Mouse (Mus musculus) myocyte (in vitro differentiated cells): Measurements from ENCODE around the gene Dcun1d1. TPM values are rescaled to one million over a fixed set of nuclear protein-coding genes. Genes with fewer than 3 reads are reported as not detected.

Experiments
- H3K27me3 ChIP-seq: one replicate; pipeline ENCODE4 v1.6.1; 2011; ENCODE audit not compliant: control insufficient read depth, insufficient read depth, insufficient read length
- H3K36me3 ChIP-seq: one replicate; pipeline ENCODE4 v1.6.1; 2011; ENCODE audit not compliant: control insufficient read depth, insufficient read depth
- H3K4me2 ChIP-seq: one replicate; pipeline ENCODE4 v1.6.1; 2011; ENCODE audit warnings: low read depth, control low read depth
- H3K4me3 ChIP-seq: one replicate; pipeline ENCODE4 v1.5.1; 2011; ENCODE audit warnings: mild to moderate bottlenecking, control low read depth, moderate library complexity
- H3K79me2 ChIP-seq: one replicate; pipeline ENCODE4 v1.6.1; 2011; ENCODE audit not compliant: control insufficient read depth, insufficient read depth
- H3ac ChIP-seq: one replicate; pipeline ENCODE4 v1.6.1; 2011; ENCODE audit not compliant: control insufficient read depth, insufficient read length
- CEBPB ChIP-seq: IDR thresholded peaks from 2 replicates; pipeline ENCODE4 v1.6.1; 2011; ENCODE audit warnings: mild to moderate bottlenecking, moderate library complexity; ENCODE audit not compliant: poor library complexity, insufficient read depth, severe bottlenecking
- E2F4 ChIP-seq: IDR thresholded peaks from one replicate; pipeline ENCODE4 v1.6.1; 2011; ENCODE audit warnings: mild to moderate bottlenecking, control low read depth, moderate library complexity; ENCODE audit not compliant: insufficient read depth
- MAX ChIP-seq: IDR thresholded peaks from one replicate; pipeline ENCODE4 v1.6.1; 2011; ENCODE audit warnings: low read depth, mild to moderate bottlenecking, control low read depth
- MYOD1 ChIP-seq, 3 experiments: IDR thresholded peaks; one replicate each; pipeline ENCODE4 v1.6.1; 2011; ENCODE audit warnings: control low read depth in 2 of 3, low read depth in 2 of 3, mild to moderate bottlenecking in 2 of 3, moderate library complexity in 1 of 3; ENCODE audit not compliant: insufficient read length in 2 of 3, control insufficient read depth in 1 of 3
- MYOG ChIP-seq, 3 experiments: IDR thresholded peaks; one replicate each; pipeline ENCODE4 v1.6.1; 2011; ENCODE audit warnings: control low read depth in 2 of 3, low read depth in 2 of 3, mild to moderate bottlenecking in 2 of 3; ENCODE audit not compliant: insufficient read length in 2 of 3, control insufficient read depth in 1 of 3, insufficient read depth in 1 of 3
- POLR2A ChIP-seq: IDR thresholded peaks from one replicate; pipeline ENCODE4 v1.6.1; 2011; ENCODE audit warnings: low read depth, mild to moderate bottlenecking, control low read depth, moderate library complexity; ENCODE audit not compliant: insufficient read length
- POLR2AphosphoS2 ChIP-seq: IDR thresholded peaks from one replicate; pipeline ENCODE4 v1.6.1; 2011; ENCODE audit warnings: low read depth, control low read depth; ENCODE audit not compliant: insufficient read length
- REST ChIP-seq: IDR thresholded peaks from one replicate; pipeline ENCODE4 v1.6.1; 2011; ENCODE audit warnings: mild to moderate bottlenecking, control low read depth, moderate library complexity; ENCODE audit not compliant: insufficient read depth, insufficient read length
- SRF ChIP-seq: IDR thresholded peaks from one replicate; pipeline ENCODE4 v1.6.1; 2011; ENCODE audit warnings: low read depth; ENCODE audit not compliant: control insufficient read depth, insufficient read length
- TCF12 ChIP-seq: IDR thresholded peaks from one replicate; pipeline ENCODE4 v1.6.1; 2011; ENCODE audit warnings: mild to moderate bottlenecking, control low read depth; ENCODE audit not compliant: poor library complexity, insufficient read depth, severe bottlenecking
- TCF3 ChIP-seq: IDR thresholded peaks from one replicate; pipeline ENCODE4 v1.6.1; 2011; ENCODE audit warnings: low read depth, control low read depth; ENCODE audit not compliant: insufficient read length
- USF1 ChIP-seq: IDR thresholded peaks from one replicate; pipeline ENCODE4 v1.6.1; 2011; ENCODE audit warnings: low read depth, mild to moderate bottlenecking, control low read depth, moderate library complexity
- polyA plus RNA-seq: library from polyadenylated mRNA; unstranded; fragments of >200 nt; fragmentation: generic; extraction: Trizol; gene quantifications from one replicate; pipeline ENCODE4 v1.2.1, GENCODE M21; 2012; ENCODE audit warnings: missing spikeins

The Dcun1d1 gene
- polyA plus RNA-seq, 1 experiment = 15.1 TPM

GRCm38 (mm10) chr3:35963401-35963800, 26.2 kb upstream of the Dcun1d1 start:
- Histone ChIP-seq H3K36me3 (no peaks in the 10 kb centered on the region), H3K27me3 (no peaks in the 10 kb centered on the region), H3ac (no peak overlapping the region), H3K79me2 (no peaks in the 10 kb centered on the region), H3K4me2 (no peak overlapping the region), H3K4me3 (no peak overlapping the region)
- TF ChIP-seq MYOD1 (IDR thresholded peaks at IDR 0.05; ENCODE audit: control insufficient read depth in 1 of 3, insufficient read length in 2 of 3, low read depth in 2 of 3) = no peak
- no peak for TF ChIP-seq POLR2AphosphoS2
- TF ChIP-seq TCF12 = no peak
- TF ChIP-seq TCF3 = no peak
- TF ChIP-seq POLR2A = no peak
- TF ChIP-seq E2F4 = no peak
- TF ChIP-seq SRF = no peak
- TF ChIP-seq CEBPB = no peak
- no peak for TF ChIP-seq MAX
- TF ChIP-seq MYOG (IDR thresholded peaks at IDR 0.05; ENCODE audit: control insufficient read depth in 1 of 3, insufficient read depth in 1 of 3, insufficient read length in 2 of 3, low read depth in 2 of 3) = no peak
- TF ChIP-seq REST = no peak
- TF ChIP-seq USF1 = no peak

GRCm38 (mm10) chr3:35962967-35963366, 25.7 kb upstream of the Dcun1d1 start:
- no peak overlapping the region for H3ac ChIP-seq
- H3K4me2 ChIP-seq = no peak overlapping the region
- no peaks in the 10 kb centered on the region for H3K36me3 ChIP-seq
- no peaks in the 10 kb centered on the region for H3K79me2 ChIP-seq
- TF ChIP-seq TCF3 = no peak
- TF ChIP-seq POLR2AphosphoS2 = no peak
- no peak for TF ChIP-seq SRF
- H3K4me3 ChIP-seq = no peak overlapping the region
- H3K27me3 ChIP-seq = no peaks in the 10 kb centered on the region

GRCm38 (mm10) chr3:35957230-35957629, 20.0 kb upstream of the Dcun1d1 start:
- H3K27me3 ChIP-seq = no peaks in the 10 kb centered on the region
- no peaks in the 10 kb centered on the region for H3K79me2 ChIP-seq
- no peak overlapping the region for H3K4me2 ChIP-seq
- no peaks in the 10 kb centered on the region for H3K36me3 ChIP-seq
- H3K4me3 ChIP-seq = no peak overlapping the region
- no peak overlapping the region for H3ac ChIP-seq
- no peak for TF ChIP-seq E2F4
- no peak for TF ChIP-seq MAX
- TF ChIP-seq MYOD1 (IDR thresholded peaks at IDR 0.05; ENCODE audit: control insufficient read depth in 1 of 3, insufficient read length in 2 of 3, low read depth in 2 of 3) = no peak
- TF ChIP-seq SRF = no peak
- no peak for TF ChIP-seq POLR2A
- TF ChIP-seq TCF12 = no peak
- no peak for TF ChIP-seq MYOG (IDR thresholded peaks at IDR 0.05; ENCODE audit: control insufficient read depth in 1 of 3, insufficient read depth in 1 of 3, insufficient read length in 2 of 3, low read depth in 2 of 3)
- no peak for TF ChIP-seq TCF3
- TF ChIP-seq CEBPB = no peak
- TF ChIP-seq USF1 = no peak

GRCm38 (mm10) chr3:35954901-35955575, 17.8 kb upstream of the Dcun1d1 start:
- Histone ChIP-seq H3K27me3 (no peaks in the 10 kb centered on the region), H3ac (no peak overlapping the region), H3K79me2 (no peaks in the 10 kb centered on the region), H3K4me3 (no peak overlapping the region), H3K4me2 (no peak overlapping the region), H3K36me3 (no peaks in the 10 kb centered on the region)
- TF ChIP-seq TCF12 = no peak
- no peak for TF ChIP-seq POLR2AphosphoS2
- no peak for TF ChIP-seq USF1
- TF ChIP-seq POLR2A = no peak
- no peak for TF ChIP-seq SRF
- TF ChIP-seq E2F4 = no peak
- TF ChIP-seq MAX = no peak
- TF ChIP-seq REST = no peak
- no peak for TF ChIP-seq MYOG (IDR thresholded peaks at IDR 0.05; ENCODE audit: control insufficient read depth in 1 of 3, insufficient read depth in 1 of 3, insufficient read length in 2 of 3, low read depth in 2 of 3)
- no peak for TF ChIP-seq CEBPB

GRCm38 (mm10) chr3:35953816-35954215, 16.6 kb upstream of the Dcun1d1 start:
- no peaks in the 10 kb centered on the region for H3K36me3 ChIP-seq
- H3K4me2 ChIP-seq = no peak overlapping the region
- no peak overlapping the region for H3ac ChIP-seq
- H3K4me3 ChIP-seq = no peak overlapping the region
- no peaks in the 10 kb centered on the region for H3K79me2 ChIP-seq
- TF ChIP-seq POLR2AphosphoS2 (no peak), REST (no peak), TCF3 (no peak), POLR2A (no peak), E2F4 (no peak), USF1 (no peak), MYOG (IDR thresholded peaks at IDR 0.05; ENCODE audit: control insufficient read depth in 1 of 3, insufficient read depth in 1 of 3, insufficient read length in 2 of 3, low read depth in 2 of 3) (no peak), TCF12 (no peak), CEBPB (no peak), SRF (no peak), MAX (no peak), MYOD1 (IDR thresholded peaks at IDR 0.05; ENCODE audit: control insufficient read depth in 1 of 3, insufficient read length in 2 of 3, low read depth in 2 of 3) (no peak)
- H3K27me3 ChIP-seq = no peaks in the 10 kb centered on the region
